Mouse (Mus musculus) gastrocnemius, postnatal 14 days (tissue): ENCODE measurements around the gene Spint4. TPM values are rescaled to one million over a fixed set of nuclear protein-coding genes. Genes with fewer than 3 reads are reported as not detected.

Experiments
- DNase-seq: peaks from one replicate; pipeline ENCODE4 v3.0.0; 2021; ENCODE audit warnings: mixed read lengths
- intact Hi-C: fragments of 180-260 bp; cut with DNase I; formaldehyde crosslinking; loops from one replicate; pipeline ENCODE4 v1.15.1; 2025; ENCODE audit warnings: low total_unique reads
- total RNA-seq, 2 experiments: library from RNA; stranded (reverse); gene quantifications; 2 replicates each; pipeline ENCODE4 v1.2.3; 2021

Gene Spint4
- total RNA-seq, 2 experiments from 2014 or later, result not detected

GRCm38 (mm10) chr2:164725895-164726619 is 27.8 kb downstream of the Spint4 start:
- intact Hi-C loops, result no loop called here
- DNase-seq, result peak; percentile 58

GRCm38 (mm10) chr2:164731719-164732118 is 33.4 kb downstream of the Spint4 start:
- DNase-seq, result no peak
- intact Hi-C loops, result no loop called here

GRCm38 (mm10) chr2:164733259-164733658 is 35.0 kb downstream of the Spint4 start:
- intact Hi-C loops, result no loop called here
- no peak for DNase-seq

- intact Hi-C loops, result no loop called here
- no peak for DNase-seq
Observed at GRCm38 (mm10) chr2:164734839-164735238, 36.5 kb downstream of the Spint4 start.

GRCm38 (mm10) chr2:164735446-164735845 is 37.1 kb downstream of the Spint4 start:
- intact Hi-C loops, result no loop called here
- DNase-seq, result no peak

DNA sequence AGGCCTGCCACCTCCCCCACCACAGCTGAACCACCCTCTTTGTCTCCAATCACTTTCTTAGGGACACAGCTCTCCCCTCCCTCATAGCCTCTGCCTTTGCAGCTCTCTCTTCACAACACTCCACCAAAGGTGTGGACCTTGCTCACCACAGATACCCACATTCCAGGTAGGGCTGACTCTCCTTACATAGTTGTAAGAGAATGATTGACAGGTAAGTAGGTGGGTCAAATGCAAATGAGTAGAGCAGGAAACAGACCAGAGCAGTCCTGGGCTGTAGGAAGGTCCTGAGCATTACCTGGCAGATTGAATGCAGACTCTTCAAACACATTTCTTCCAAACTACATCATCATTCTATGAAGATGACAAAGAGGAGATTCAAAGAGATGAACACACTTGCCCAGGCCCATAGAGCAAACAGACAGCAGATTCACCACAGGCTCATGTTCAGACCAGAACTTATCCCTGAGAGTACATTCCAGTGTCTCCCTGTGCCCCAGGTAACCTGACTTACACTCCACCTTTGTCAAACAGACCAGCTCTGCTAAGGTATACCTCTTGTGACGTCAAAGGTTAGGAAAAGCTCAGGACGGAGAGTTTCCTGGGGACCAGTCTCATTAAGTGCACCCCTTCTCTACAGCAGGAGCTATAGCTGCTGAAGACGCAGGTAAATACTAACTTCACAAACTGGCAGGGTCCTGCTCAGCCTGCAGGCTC is 39.2 kb downstream of the Spint4 start:
- intact Hi-C loops, result no loop called here

DNA sequence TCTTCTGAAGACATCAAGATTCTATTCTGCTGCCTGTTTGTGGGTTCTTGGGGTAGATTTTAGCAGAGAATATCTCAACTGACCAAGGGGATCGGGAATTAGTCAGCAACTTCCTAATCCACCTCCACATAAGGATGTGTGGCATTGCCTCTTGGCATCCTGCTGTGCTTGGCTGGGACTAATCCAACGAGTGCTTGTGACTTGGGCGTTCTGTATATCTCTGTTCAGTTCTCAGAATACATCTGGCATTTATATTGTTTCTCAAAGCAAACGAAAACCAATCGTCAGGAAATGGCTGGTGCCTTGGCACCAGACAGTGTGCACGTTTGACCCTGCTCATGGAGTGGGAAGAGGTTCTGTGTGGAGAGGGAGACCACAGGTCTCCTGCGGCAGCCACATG is 41.6 kb downstream of the Spint4 start:
- intact Hi-C loops, result no loop called here

More for the DNA sequence above, 39.2 kb downstream of the Spint4 start:
- no peak for DNase-seq

GRCm38 (mm10) chr2:164744987-164745386 is 46.7 kb downstream of the Spint4 start:
- intact Hi-C loops, result no loop called here
- no peak for DNase-seq

More for the DNA sequence above, 41.6 kb downstream of the Spint4 start:
- DNase-seq, result no peak

GRCm38 (mm10) chr2:164745843-164746479 is 47.7 kb downstream of the Spint4 start, which contains the start of the genes Wfdc3 and Dnttip1:
Gene Wfdc3, minus strand, starts transcription at chr2:164745931.
Gene Dnttip1, plus strand, starts transcription at chr2:164745983.
- peak; percentile 94 for DNase-seq
- intact Hi-C loops, result no loop called here

- intact Hi-C loops, result no loop called here
- DNase-seq, result no peak
Observed at GRCm38 (mm10) chr2:164746693-164747092, 48.4 kb downstream of the Spint4 start.

- no peak for DNase-seq
- intact Hi-C loops, result no loop called here
Observed at GRCm38 (mm10) chr2:164748191-164748590, 49.9 kb downstream of the Spint4 start.

DNA sequence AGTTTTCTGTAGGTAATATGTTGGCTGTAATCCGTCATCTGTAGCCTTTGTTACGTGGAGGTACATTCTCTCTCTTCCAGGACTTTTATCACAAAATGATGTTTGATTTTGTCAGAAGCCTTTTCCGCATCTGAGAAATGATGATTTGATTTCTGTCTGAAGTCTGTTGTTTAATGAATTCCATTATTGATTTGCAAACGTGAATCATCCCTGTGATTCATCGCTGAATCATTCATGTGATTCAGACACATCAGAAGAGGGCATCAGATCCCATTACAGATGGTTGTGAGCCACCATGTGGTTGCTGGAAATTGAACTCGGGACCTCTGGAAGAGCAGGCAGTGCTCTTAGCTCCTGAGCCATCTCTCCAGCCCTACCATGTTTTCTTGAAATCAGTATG is 50.7 kb downstream of the Spint4 start:
- DNase-seq, result no peak
- intact Hi-C loops, result no loop called here

Other genes with a start within 250 kb of the Spint4 start
- 10 to 100 TPM; 15.0 to 15.6 TPM for gene Sys1, start 241.5 kb upstream of the Spint4 start, total RNA-seq
- gene Gm20458, start 237.5 kb upstream of the Spint4 start, total RNA-seq, result 1 to 10 TPM in 1 of 2 experiments, under 1 TPM in 1; 0.62 to 2.6 TPM
- gene Trp53tg5, start 224.8 kb upstream of the Spint4 start, total RNA-seq, result not detected
- gene Dbndd2, start 212.4 kb upstream of the Spint4 start, total RNA-seq, result 10 to 100 TPM; 14.6 to 20.6 TPM
- gene Pigt, start 201.0 kb upstream of the Spint4 start, total RNA-seq, result 10 to 100 TPM; 36.8 to 41.0 TPM
- gene Wfdc2, start 136.1 kb upstream of the Spint4 start, total RNA-seq, result not detected
- gene Spint3, start 125.0 kb upstream of the Spint4 start, total RNA-seq, result not detected
- not detected for gene Wfdc6a, start 113.1 kb upstream of the Spint4 start, total RNA-seq
- not detected for gene Eppin, start 104.9 kb upstream of the Spint4 start, total RNA-seq
- not detected for gene Wfdc6b, start 85.0 kb upstream of the Spint4 start, total RNA-seq
- gene Wfdc8, start 84.9 kb upstream of the Spint4 start, total RNA-seq, result not detected
- gene Wfdc16, start 59.7 kb upstream of the Spint4 start, total RNA-seq, result not detected
- not detected for gene Wfdc10, start 42.5 kb upstream of the Spint4 start, total RNA-seq
- gene Wfdc9, start 41.9 kb upstream of the Spint4 start, total RNA-seq, result not detected
- gene Wfdc11, start 24.4 kb upstream of the Spint4 start, total RNA-seq, result not detected
- gene Wfdc13, start 13.4 kb upstream of the Spint4 start, total RNA-seq, result not detected
- not detected for gene Spint5, start 16.8 kb downstream of the Spint4 start, total RNA-seq
- not detected for gene Wfdc3, start 47.4 kb downstream of the Spint4 start, total RNA-seq
- gene Dnttip1, start 47.5 kb downstream of the Spint4 start, total RNA-seq, result 10 to 100 TPM; 23.4 to 26.6 TPM
- gene Ube2c, start 71.4 kb downstream of the Spint4 start, total RNA-seq, result 1 to 10 TPM; 6.9 to 8.1 TPM
- over 10,000 TPM; 14,912 to 15,737 TPM for gene Tnnc2, start 81.5 kb downstream of the Spint4 start, total RNA-seq
- gene Snx21, start 87.3 kb downstream of the Spint4 start, total RNA-seq, result 10 to 100 TPM; 18.0 to 18.7 TPM
- 1 to 10 TPM; 9.0 to 9.7 TPM for gene Acot8, start 106.4 kb downstream of the Spint4 start, total RNA-seq
- gene Zswim3, start 106.6 kb downstream of the Spint4 start, total RNA-seq, result 1 to 10 TPM; 1.1 to 1.2 TPM
- 1 to 10 TPM; 3.3 to 4.6 TPM for gene Zswim1, start 124.2 kb downstream of the Spint4 start, total RNA-seq
- gene Spata25, start 130.0 kb downstream of the Spint4 start, total RNA-seq, result under 1 TPM in 1 of 2 experiments, not detected in 1; 0.49 TPM
- gene Ctsa, start 134.4 kb downstream of the Spint4 start, total RNA-seq, result 10 to 100 TPM; 51.4 to 55.2 TPM
- 10 to 100 TPM; 44.8 to 49.4 TPM for gene Neurl2, start 135.0 kb downstream of the Spint4 start, total RNA-seq
- 10 to 100 TPM; 19.9 to 22.8 TPM for gene Pltp, start 159.2 kb downstream of the Spint4 start, total RNA-seq
- 10 to 100 TPM; 22.2 to 26.6 TPM for gene Pcif1, start 180.8 kb downstream of the Spint4 start, total RNA-seq
- 1 to 10 TPM; 8.4 TPM for gene Zfp335, start 213.3 kb downstream of the Spint4 start, total RNA-seq
- gene Mmp9, start 242.3 kb downstream of the Spint4 start, total RNA-seq, result 1 to 10 TPM in 1 of 2 experiments, under 1 TPM in 1; 0.95 to 1.2 TPM